Mouse (Mus musculus) ES-E14 (cell line): ENCODE measurements at regions not wholly inside any gene's neighbourhood (a gene's known extent, or its start where the extent isn't known, plus 50 kb on each side); places are given as distances from the start of the nearest gene placed in this dataset.

ENCODE experiments used
- CHD2 ChIP-seq: IDR thresholded peaks from 2 replicates; pipeline ENCODE4 v1.6.1; 2014; ENCODE audit warnings: mild to moderate bottlenecking, low read depth, low read length, inconsistent platforms
- MAFK ChIP-seq: IDR thresholded peaks from 2 replicates; pipeline ENCODE4 v1.6.1; 2014; ENCODE audit warnings: mild to moderate bottlenecking, low read depth, low read length, inconsistent platforms; ENCODE audit not compliant: insufficient read depth
- ZC3H11A ChIP-seq: IDR thresholded peaks from 2 replicates; pipeline ENCODE4 v1.6.1; 2012; ENCODE audit warnings: low read depth, mild to moderate bottlenecking, inconsistent platforms, low read length, borderline replicate concordance
- ZNF384 ChIP-seq: IDR thresholded peaks from 2 replicates; pipeline ENCODE4 v1.6.1; 2012; ENCODE audit warnings: low read depth, low read length, inconsistent platforms

- TF ChIP-seq MAFK (no peak), ZC3H11A (no peak), ZNF384 (no peak), CHD2 (no peak)
Measured at GRCm38 (mm10) chr19:60032667-60033066, 89.2 kb upstream of the Rab11fip2 start.
